Mouse (Mus musculus) stomach, postnatal 0 days (tissue): ENCODE results near the gene Kcnj6. TPM values are rescaled to one million over a fixed set of nuclear protein-coding genes. Genes with fewer than 3 reads are reported as not detected.

Source experiments
- ATAC-seq: fragments of 200-750 bp; cut with Nextera tagmentation; 2 replicates; pipeline ENCODE4 v1.8.0; 2017; ENCODE audit not compliant: low FRiP score, low TSS enrichment
- DNase-seq: peaks from one replicate; pipeline ENCODE4 v3.0.0-alpha.2; 2016; ENCODE audit warnings: low spot score
- H3K27ac ChIP-seq: fragments of 300-500 bp; sonication (generic); replicated peaks from 2 replicates; pipeline ENCODE4 v1.5.1; 2014; ENCODE audit warnings: mild to moderate bottlenecking, control low read depth
- H3K27me3 ChIP-seq: fragments of 300-500 bp; sonication (generic); 2 replicates; pipeline ENCODE4 v1.6.1; 2014; ENCODE audit warnings: low read length; ENCODE audit not compliant: control insufficient read depth, insufficient read depth
- H3K36me3 ChIP-seq: fragments of 300-500 bp; sonication (generic); 2 replicates; pipeline ENCODE4 v1.6.1; 2014; ENCODE audit warnings: low read length, mixed read lengths; ENCODE audit not compliant: control insufficient read depth, insufficient read depth
- H3K4me1 ChIP-seq: fragments of 300-500 bp; sonication (generic); replicated peaks from 2 replicates; pipeline ENCODE4 v1.6.1; 2014; ENCODE audit warnings: antibody characterized with exemption; ENCODE audit not compliant: control insufficient read depth, insufficient read depth
- H3K4me2 ChIP-seq: fragments of 300-500 bp; sonication (generic); replicated peaks from 2 replicates; pipeline ENCODE4 v1.6.1; 2014; ENCODE audit warnings: low read depth, mild to moderate bottlenecking, control low read depth, moderate library complexity
- H3K4me3 ChIP-seq: fragments of 300-500 bp; sonication (generic); 2 replicates; pipeline ENCODE4 v1.5.1; 2014; ENCODE audit warnings: low read depth, low read length, control low read depth
- H3K9ac ChIP-seq: fragments of 300-500 bp; sonication (generic); 2 replicates; pipeline ENCODE4 v1.6.1; 2014; ENCODE audit warnings: mild to moderate bottlenecking, low read length, control low read depth, mixed read lengths
- H3K9me3 ChIP-seq: fragments of 300-500 bp; sonication (generic); 2 replicates; pipeline ENCODE4 v1.6.1; 2016; ENCODE audit warnings: low read length; ENCODE audit not compliant: control insufficient read depth
- CTCF ChIP-seq: IDR thresholded peaks from 2 replicates; pipeline ENCODE4 v1.5.1; 2016; ENCODE audit warnings: antibody characterized with exemption, low read depth, mild to moderate bottlenecking, moderate library complexity
- EP300 ChIP-seq: optimal IDR thresholded peaks from 2 replicates; pipeline ENCODE3; 2016; ENCODE audit warnings: antibody characterized with exemption
- WGBS: fragments of 180-500 bp; shearing (Covaris S2); extraction: QIAGEN DNeasy Blood & Tissue Kit; methylation state at CpG from one replicate; pipeline ENCODE4 v1.1.7; 2014; 5-methylcytosine and 5-hydroxymethylcytosine counted together
- polyA plus RNA-seq: library from polyadenylated mRNA; unstranded; fragments of >200 nt; fragmentation: Nextera tagmentation; extraction: Ambion mirVana; gene quantifications from 2 replicates; pipeline ENCODE4 v1.2.1, GENCODE M21; 2015

The Kcnj6 gene
- polyA plus RNA-seq, 1 experiment from 2014 or later, result not detected

DNA sequence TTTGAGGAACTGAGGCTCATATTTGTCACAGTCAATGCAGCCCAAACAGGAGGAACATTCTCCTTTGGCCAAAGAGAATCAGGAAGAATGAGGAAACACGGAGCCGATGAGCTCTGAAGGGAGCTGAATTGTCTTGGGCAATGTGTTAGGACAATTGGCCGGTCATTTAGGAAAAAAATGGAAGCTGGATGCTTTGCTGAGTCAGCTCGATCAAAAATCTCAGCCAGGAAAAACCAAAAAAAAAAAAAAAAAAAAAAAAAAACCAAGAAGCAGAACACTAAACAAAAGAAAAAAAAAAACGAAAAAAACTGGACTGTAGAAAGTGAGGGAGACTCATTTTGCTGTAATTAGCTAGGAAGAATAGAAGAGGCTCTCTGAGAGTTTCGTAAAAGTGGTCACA, 200.1 kb downstream of the Kcnj6 start:
- no peaks in the 10 kb centered on the region for H3K9me3 ChIP-seq
- no peak overlapping the region for H3K4me3 ChIP-seq
- TF ChIP-seq CTCF (no peak), EP300 (no peak)
- 76% methylated on average over 6 of the region's 6 CpGs for WGBS
- DNase-seq (no peak), ATAC-seq (no peak)
- no peak overlapping the region for H3K27ac ChIP-seq
- H3K4me1 ChIP-seq, result no peaks in the 10 kb centered on the region
- no peak overlapping the region for H3K9ac ChIP-seq
- no peaks in the 10 kb centered on the region for H3K27me3 ChIP-seq
- H3K36me3 ChIP-seq, result no peaks in the 10 kb centered on the region
- no peak overlapping the region for H3K4me2 ChIP-seq

DNA sequence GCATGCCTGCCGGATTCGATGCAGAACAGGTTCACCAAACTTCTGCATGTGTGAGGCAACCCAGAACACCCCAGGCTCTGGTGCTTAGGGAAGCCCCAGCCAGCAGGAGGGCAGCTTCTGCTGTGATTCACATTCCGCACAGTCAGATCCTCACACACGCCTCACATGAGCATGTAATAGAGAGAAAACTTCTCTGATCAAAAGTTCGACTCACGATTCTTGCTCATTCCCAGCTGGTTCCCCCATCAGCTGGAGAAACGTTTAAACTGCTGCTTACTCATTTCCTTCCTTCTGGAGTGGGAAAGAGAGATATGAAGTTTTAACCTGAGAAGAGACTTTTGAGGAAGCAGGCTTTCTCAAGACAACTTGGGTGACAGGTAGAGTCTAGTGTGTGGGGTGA, 204.5 kb downstream of the Kcnj6 start:
- no peaks in the 10 kb centered on the region for H3K27me3 ChIP-seq
- no peaks in the 10 kb centered on the region for H3K4me1 ChIP-seq
- no peak overlapping the region for H3K4me2 ChIP-seq
- ATAC-seq (no peak), DNase-seq (no peak)
- no peak overlapping the region for H3K27ac ChIP-seq
- WGBS, result 63% methylated on average over 7 of the region's 7 CpGs
- H3K9ac ChIP-seq, result no peak overlapping the region
- H3K4me3 ChIP-seq, result no peak overlapping the region
- TF ChIP-seq CTCF, result no peak
- no peak for TF ChIP-seq EP300
- no peaks in the 10 kb centered on the region for H3K9me3 ChIP-seq
- H3K36me3 ChIP-seq, result no peaks in the 10 kb centered on the region

DNA sequence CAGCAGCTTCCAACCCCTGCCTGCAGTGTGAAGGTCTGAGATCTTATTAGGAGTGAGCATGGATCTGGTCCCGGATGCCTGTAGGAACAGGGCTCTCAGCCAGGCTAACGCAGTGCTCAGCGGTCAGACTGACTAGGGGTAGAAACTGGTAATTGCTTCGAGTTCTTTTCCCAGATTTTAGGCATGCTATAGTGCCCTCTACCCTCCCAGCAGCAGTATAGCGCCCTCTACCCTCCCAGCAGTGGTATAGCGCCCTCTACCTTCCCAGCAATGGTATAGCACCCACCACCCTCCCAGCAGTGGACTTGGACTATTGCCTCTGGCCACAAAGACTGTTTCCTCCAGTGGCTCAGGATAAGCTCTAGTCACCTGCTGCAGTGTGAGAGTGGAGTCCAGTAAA, 207.5 kb downstream of the Kcnj6 start:
- no peak overlapping the region for H3K4me3 ChIP-seq
- no peaks in the 10 kb centered on the region for H3K36me3 ChIP-seq
- H3K4me1 ChIP-seq, result no peaks in the 10 kb centered on the region
- H3K4me2 ChIP-seq, result no peak overlapping the region
- 0 out of 2 replicates have a peak, but pooled peaks have one; percentile 42 for ATAC-seq
- no peaks in the 10 kb centered on the region for H3K9me3 ChIP-seq
- TF ChIP-seq EP300, result no peak
- peak; percentile 88 for TF ChIP-seq CTCF
- H3K9ac ChIP-seq, result no peak overlapping the region
- no peaks in the 10 kb centered on the region for H3K27me3 ChIP-seq
- DNase-seq, result peak; percentile 34
- 21% methylated on average over 6 of the region's 6 CpGs for WGBS
- H3K27ac ChIP-seq, result no peak overlapping the region

DNA sequence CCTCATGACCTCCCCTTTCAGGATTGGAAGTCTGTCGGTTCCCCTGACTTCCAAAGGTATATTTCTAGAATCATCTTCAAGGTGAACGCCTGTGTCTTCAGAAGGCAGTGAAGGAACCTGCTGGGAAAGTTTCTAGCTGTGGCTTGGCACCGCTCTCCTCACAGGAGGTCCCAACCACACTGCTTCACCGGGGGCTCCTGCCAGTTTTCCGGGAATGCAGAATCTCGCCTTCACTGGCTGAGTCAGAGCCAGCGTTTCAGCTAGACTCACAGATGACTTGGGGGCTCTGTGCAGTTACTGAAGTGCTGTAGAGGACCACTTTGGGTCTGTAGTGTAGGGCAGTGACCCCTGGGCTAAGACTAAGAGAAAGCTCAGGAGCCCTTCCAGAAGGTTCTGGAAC, 208.8 kb downstream of the Kcnj6 start:
- WGBS, result 75% methylated on average over 7 of the region's 7 CpGs
- DNase-seq, result no peak

DNA sequence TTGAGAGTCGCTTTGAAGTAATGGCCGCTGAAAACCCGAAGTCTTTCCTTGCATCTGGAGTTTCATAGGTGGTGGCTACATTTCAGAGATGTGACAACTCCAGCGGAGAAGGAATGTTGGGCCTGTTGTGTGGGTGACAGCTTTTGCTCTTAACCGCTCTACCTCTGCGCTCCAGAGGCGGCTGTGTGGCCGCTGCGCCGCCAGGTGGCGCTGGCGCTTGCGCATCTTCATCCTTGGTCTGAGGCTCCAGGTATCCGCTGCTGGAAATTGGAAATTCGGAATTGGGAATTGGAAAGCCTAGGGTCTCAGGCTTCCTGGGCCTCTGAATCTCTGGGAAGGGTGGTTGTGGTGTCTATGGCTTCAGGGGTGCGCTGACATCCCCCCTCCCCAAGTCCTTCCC, 209.3 kb downstream of the Kcnj6 start:
- Histone ChIP-seq H3K9me3 (no peaks in the 10 kb centered on the region), H3K9ac (no peak overlapping the region), H3K27ac (no peak overlapping the region), H3K36me3 (no peaks in the 10 kb centered on the region), H3K27me3 (no peaks in the 10 kb centered on the region), H3K4me2 (no peak overlapping the region), H3K4me1 (no peaks in the 10 kb centered on the region), H3K4me3 (no peak overlapping the region)
- peak; percentile 65 for DNase-seq
- no peak for ATAC-seq
- TF ChIP-seq CTCF (peak; percentile 92), EP300 (no peak)
- 5% methylated on average over 16 of the region's 16 CpGs for WGBS

More for the DNA sequence above, 208.8 kb downstream of the Kcnj6 start:
- TF ChIP-seq CTCF (no peak), EP300 (no peak)
- no peaks in the 10 kb centered on the region for H3K27me3 ChIP-seq
- H3K9me3 ChIP-seq, result no peaks in the 10 kb centered on the region
- no peak overlapping the region for H3K9ac ChIP-seq
- no peak for ATAC-seq
- no peak overlapping the region for H3K4me2 ChIP-seq
- no peak overlapping the region for H3K4me3 ChIP-seq
- H3K27ac ChIP-seq, result no peak overlapping the region
- H3K36me3 ChIP-seq, result no peaks in the 10 kb centered on the region
- H3K4me1 ChIP-seq, result no peaks in the 10 kb centered on the region

DNA sequence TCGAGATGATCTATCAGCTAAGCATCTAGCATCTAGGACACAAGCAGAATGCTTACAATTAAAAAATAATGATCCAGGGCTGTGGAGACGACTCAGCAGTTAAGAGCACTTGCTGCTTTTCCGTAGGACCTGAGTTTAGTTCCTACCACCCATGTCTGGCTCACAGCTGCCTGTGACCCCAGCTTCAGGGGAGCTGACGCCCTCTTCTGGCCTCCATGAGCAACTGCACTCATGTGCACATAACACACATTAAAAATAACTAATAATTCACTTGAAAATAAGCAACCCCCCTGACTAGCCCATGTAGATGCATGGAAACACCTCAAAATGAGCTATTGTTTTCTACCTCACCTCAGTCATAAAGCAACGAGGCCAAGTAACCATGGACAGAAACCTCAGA, 211.6 kb downstream of the Kcnj6 start:
- WGBS, result 80% methylated on average over 5 of the region's 5 CpGs
- ATAC-seq (no peak), DNase-seq (no peak)
- Histone ChIP-seq H3K9me3 (no peaks in the 10 kb centered on the region), H3K27ac (no peak overlapping the region), H3K27me3 (no peaks in the 10 kb centered on the region), H3K4me2 (no peak overlapping the region), H3K9ac (no peak overlapping the region), H3K4me3 (no peak overlapping the region), H3K4me1 (no peaks in the 10 kb centered on the region), H3K36me3 (no peaks in the 10 kb centered on the region)
- peak; percentile 16; the same call in 1 of the 2 replicates for TF ChIP-seq CTCF
- no peak for TF ChIP-seq EP300
